Mouse (Mus musculus): ENCODE measurements around the gene Pi4k2a.
A peak's percentile ranks its signal among the peaks of the same experiment; 100 is the strongest.

Pi4k2a gene

GRCm38 (mm10) chr19:42131101-42131500 lies 40.8 kb downstream of the Pi4k2a start:
- DNase-seq (ENCODE audit: low spot score in 2 of 2) = no peak

GRCm38 (mm10) chr19:42135070-42135469 lies 44.8 kb downstream of the Pi4k2a start:
- no peak for DNase-seq (ENCODE audit: low spot score in 2 of 2)

- DNase-seq (ENCODE audit: low spot score in 2 of 2) = no peak
Observed at GRCm38 (mm10) chr19:42136126-42136525, 45.9 kb downstream of the Pi4k2a start.

- no peak for DNase-seq (ENCODE audit: low spot score in 2 of 2)
Observed at GRCm38 (mm10) chr19:42137167-42137672, 47.0 kb downstream of the Pi4k2a start.

- DNase-seq (ENCODE audit: low spot score in 2 of 2) = no peak
Observed at GRCm38 (mm10) chr19:42138517-42139285, 48.4 kb downstream of the Pi4k2a start.

- no peak for DNase-seq (ENCODE audit: low spot score in 2 of 2)
Observed at GRCm38 (mm10) chr19:42139724-42140517, 49.7 kb downstream of the Pi4k2a start.

GRCm38 (mm10) chr19:42141998-42142397 lies 51.7 kb downstream of the Pi4k2a start:
- no peak for DNase-seq (ENCODE audit: low spot score in 2 of 2)

GRCm38 (mm10) chr19:42142757-42143156 lies 52.5 kb downstream of the Pi4k2a start:
- DNase-seq (ENCODE audit: low spot score in 2 of 2) = no peak

GRCm38 (mm10) chr19:42144067-42144466 lies 53.8 kb downstream of the Pi4k2a start:
- DNase-seq (ENCODE audit: low spot score in 2 of 2) = no peak

- DNase-seq (ENCODE audit: low spot score in 2 of 2) = peak; percentile 75 to 82
Observed at GRCm38 (mm10) chr19:42144541-42145167, 54.4 kb downstream of the Pi4k2a start.

GRCm38 (mm10) chr19:42145210-42145609 lies 54.9 kb downstream of the Pi4k2a start:
- DNase-seq (ENCODE audit: low spot score in 2 of 2) = no peak

GRCm38 (mm10) chr19:42145731-42146130 lies 55.5 kb downstream of the Pi4k2a start:
- no peak for DNase-seq (ENCODE audit: low spot score in 2 of 2)

- no peak for DNase-seq (ENCODE audit: low spot score in 2 of 2)
Observed at GRCm38 (mm10) chr19:42146276-42147010, 56.2 kb downstream of the Pi4k2a start.

GRCm38 (mm10) chr19:42147170-42147768 lies 57.0 kb downstream of the Pi4k2a start, which contains the start of gene Marveld1:
Gene Marveld1 (plus strand): TSS chr19:42147400.
- DNase-seq (ENCODE audit: low spot score in 2 of 2) = peak; percentile 79 to 85

GRCm38 (mm10) chr19:42147769-42148568 lies 57.7 kb downstream of the Pi4k2a start:
- DNase-seq (ENCODE audit: low spot score in 2 of 2) = peak; percentile 50 to 77

- no peak for DNase-seq (ENCODE audit: low spot score in 2 of 2)
Observed at GRCm38 (mm10) chr19:42148569-42148860, 58.2 kb downstream of the Pi4k2a start.

- DNase-seq (ENCODE audit: low spot score in 2 of 2) = peak; percentile 84 to 85
Observed at GRCm38 (mm10) chr19:42151990-42152389, 61.7 kb downstream of the Pi4k2a start.

GRCm38 (mm10) chr19:42157493-42158237 lies 67.4 kb downstream of the Pi4k2a start:
- DNase-seq (ENCODE audit: low spot score in 2 of 2) = no peak

GRCm38 (mm10) chr19:42158246-42159017 lies 68.2 kb downstream of the Pi4k2a start:
- DNase-seq (ENCODE audit: low spot score in 2 of 2) = no peak

Data from urinary bladder, postnatal 36 days (tissue).